Mouse (Mus musculus) MN1 (cell line): ENCODE results near the gene Sowahb.
A peak's percentile ranks its signal among the peaks of the same experiment; 100 is the strongest.

Experiments
- DNase-seq: peaks from one replicate; pipeline ENCODE4 v3.0.0-alpha.2; 2016; ENCODE audit warnings: low spot score

Sowahb gene

DNA sequence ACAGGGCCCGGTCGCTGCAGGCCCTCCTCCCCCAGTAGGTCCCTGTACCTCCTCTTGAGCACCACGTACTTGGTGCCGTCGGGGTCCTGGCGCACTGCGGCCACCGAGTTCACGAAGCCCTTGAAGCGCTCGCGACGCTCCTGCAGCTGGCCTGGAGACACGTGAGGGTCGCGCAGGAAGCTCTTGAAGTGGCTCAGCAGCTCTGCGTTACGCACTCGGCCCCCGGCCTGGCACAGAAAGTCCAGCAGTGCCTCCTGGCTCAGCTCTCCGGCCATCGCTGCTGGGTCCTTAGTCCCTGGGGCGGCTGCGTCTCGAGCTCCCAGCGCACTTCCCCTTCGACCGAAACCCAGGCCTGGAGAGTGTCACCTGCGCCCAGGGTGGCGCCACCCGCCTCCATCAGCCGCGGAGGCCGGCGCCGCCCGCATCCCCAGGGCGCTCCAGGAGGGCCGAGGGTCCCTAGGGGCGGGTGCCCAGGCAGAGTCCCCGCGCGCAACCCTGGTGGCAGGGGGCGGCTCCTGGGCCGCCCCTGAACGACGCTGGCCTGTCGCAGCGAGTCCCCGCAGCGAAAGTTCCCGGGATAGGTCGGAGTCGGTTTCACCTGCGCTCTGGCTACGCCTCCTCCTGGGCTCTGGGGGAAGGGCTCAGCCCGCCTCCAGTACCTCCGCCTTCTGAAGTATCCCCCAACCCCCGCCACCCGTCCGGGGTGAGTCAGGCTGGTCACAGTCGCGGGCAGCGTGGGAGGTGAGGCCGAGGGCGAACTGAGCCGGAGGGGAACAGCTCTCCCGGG is at the start of gene Sowahb:
TSS of gene Sowahb (minus strand) at position 439 of the 787 bp plus-strand sequence.
- DNase-seq = no peak

DNA sequence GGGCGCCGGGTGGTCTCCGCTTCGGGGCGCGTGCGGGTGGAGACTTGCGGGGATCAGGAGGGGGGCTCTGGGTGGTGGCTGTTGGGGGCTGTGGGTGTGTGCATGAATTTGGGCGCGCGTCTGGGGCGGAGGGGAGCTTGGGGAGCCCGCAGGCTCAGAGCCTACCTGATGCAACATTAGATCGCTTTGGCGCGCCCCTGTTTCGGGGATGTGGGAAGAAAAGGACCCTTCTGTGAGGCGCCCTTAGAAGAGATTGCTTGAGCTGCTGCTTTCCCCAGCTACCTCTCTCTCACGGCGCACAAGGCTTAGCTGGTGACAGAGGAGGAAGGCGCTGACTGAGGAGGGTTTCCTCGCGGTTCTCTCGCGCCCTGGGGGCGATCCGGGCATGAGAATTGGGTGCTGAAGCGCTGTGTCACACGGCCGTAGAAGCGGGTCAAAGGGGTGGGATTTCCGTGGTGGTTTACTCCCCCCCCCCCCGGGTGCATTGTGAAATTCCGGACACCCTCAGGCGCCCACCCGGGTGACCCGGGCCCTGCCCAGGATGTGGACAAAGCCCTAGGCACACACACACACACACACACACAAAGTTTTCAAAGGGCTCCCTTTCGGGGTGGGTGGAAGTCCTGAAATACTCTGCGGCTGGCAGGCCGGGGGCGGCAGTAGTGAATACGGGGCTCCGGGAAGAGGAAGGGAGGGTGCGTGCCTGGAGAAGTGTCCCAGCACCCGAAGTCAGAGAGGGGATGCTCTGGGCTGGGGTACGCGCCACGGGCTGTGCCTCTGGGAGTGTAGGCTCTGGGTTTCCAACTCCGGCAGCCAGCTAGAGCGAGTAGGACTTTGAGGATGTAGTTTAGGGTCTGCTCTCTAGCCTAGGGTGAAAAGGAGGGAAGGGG is 49.1 kb upstream of the Sowahb start:
- DNase-seq = peak; percentile 60

DNA sequence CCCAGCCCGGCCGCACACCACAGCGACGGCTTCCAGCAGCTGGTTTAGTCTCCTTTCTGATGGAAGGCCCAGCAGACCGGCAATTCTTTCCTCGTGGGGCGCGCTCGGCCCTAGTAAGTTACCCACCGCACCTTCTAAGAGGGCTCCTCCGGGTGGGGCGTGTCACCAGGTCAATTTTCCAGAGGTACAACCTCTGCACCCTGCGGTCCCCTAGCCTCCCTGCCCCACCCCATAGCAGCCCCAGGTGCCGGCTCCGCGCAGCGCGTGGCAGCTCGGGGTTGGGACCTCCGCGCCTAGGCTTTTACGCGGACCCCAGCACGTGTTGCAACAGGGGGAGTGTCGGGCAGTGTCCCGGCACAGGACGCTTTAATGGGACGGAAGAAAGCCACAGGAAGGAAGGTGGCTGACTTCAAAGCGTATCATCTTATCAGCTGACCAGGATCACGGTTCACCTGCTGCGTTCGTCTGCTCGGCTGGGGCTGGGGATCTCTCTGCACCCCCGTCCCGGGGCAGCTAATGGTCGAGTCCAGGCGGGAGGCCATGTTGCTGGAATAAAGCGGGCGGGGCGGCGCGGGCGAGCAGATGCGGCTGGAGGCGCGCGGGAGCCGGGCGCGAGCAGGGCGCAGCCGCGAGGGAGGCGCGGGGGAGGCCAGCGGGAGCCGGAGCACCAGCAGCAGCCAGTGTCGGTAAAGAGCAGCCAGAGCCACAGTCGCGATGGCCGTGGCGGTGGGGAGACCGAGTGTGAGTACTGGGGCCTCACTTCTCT is 48.2 kb upstream of the Sowahb start, which contains the start of gene Sept11:
TSS of gene Sept11 (plus strand) at position 581 of the 766 bp plus-strand sequence.
- DNase-seq = peak; percentile 93

DNA sequence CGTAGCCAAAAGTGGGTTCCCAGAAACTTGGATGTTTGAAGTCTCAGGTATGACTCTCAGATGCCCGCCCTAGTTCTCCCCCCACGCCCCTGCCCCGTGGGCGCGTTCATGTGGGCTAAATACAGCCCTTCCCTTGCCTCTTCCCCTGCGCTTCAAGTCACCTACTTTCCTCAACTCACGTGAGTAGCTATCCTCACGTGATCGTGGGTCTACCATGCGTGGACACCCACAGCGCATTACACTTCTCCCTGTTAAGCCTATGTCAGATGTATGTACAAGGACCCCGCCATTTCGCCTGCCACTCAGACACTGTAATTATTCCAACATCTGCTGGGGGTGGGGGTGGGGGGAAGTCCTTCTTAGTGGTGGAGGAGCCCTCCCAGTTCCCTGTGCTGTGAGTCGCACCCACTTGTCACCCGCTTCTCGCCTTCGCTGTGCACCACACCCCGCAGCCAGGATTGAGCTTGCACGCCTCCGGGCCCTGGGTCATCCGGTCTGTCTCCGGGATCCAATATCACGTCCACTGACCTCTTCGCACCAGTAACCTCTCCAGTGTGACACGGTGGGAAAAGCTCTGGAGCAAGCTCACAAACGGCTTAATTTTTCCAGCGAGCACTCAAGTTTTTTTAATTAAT is 47.4 kb upstream of the Sowahb start:
- peak; percentile 34 for DNase-seq

DNA sequence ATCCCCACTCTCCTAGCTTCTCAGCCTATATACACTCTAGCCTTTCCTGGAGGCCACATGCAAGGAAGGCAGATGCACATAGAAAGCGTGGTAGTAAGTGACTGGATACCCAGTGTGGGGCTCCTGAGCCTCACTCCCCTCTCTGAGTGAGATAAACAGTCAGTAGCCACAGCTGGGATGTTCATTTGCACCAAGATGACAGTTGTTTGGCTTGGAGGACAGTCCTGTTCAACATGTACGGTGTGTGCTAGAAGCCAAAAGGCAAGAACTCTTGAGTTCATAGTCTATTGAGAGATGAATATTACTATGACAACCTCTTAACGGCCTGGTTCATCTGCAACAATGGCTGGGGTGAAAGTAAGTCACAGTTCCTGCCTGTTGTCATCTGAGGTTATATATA is 46.4 kb upstream of the Sowahb start:
- no peak for DNase-seq

DNA sequence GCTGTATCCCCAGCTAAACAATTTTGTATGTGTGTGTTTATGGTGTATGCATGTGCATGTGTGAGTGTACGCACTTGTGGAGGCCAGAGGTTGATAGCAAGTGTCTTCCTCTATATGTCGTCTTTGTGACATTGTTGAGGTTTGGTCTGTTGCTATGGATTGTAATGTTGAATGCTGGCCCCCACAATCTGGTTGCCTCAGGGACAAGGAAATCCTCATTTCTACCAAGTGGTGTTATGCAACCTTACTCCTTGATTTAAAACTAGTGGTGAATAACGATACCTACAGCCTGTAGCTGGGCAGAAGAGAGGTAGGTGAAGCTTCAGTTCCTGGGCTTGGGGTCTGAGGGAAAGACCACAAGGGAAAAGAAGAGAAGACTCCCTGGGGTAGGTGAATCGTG is 41.1 kb upstream of the Sowahb start:
- no peak for DNase-seq

DNA sequence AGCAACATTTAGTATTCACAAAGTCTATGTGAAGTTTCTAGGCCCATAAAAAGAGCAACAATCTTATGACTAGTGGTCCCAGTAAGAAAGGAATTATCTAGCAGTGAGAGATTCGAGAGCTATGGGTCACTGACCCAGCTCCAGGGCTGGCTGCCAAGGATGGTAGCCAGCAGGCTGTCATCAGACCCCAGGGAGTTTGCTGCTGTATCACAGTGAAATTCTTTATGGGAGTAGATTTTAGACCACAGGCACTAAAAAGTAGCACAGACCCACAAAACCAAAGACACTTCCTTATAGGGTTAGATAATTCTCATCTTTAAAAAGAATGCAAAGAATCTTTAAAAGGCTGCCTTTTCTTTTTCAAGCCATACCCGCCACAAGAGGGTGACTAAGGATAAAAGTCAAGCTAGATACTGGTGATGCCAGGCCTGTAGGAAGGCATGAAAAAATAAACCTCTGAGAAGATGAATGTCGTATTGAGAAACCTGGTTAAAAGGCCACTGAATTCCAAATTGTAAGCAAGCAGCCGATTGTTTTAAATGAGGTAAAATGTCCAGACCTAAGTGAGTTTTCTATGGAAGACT is 40.3 kb upstream of the Sowahb start:
- DNase-seq = no peak

DNA sequence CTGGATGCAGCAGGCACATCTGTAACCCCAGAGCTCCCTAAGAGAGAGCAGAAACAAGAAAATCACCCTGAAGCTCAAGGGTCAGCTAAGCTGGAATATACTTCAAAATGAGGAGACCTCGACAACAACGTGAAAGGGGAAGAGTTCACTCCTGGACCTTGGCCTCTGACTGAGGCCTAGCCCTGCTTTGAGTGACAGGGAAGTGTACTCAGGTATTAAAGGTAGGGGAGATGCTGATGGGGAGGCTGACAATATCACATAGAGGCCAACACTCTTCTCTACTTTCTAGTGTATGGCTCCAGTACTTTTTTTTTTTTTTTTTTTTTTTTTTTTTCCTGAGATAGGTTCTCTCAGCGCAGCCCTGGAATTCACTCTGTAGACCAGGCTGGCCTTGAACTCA is 34.8 kb upstream of the Sowahb start:
- DNase-seq = no peak

DNA sequence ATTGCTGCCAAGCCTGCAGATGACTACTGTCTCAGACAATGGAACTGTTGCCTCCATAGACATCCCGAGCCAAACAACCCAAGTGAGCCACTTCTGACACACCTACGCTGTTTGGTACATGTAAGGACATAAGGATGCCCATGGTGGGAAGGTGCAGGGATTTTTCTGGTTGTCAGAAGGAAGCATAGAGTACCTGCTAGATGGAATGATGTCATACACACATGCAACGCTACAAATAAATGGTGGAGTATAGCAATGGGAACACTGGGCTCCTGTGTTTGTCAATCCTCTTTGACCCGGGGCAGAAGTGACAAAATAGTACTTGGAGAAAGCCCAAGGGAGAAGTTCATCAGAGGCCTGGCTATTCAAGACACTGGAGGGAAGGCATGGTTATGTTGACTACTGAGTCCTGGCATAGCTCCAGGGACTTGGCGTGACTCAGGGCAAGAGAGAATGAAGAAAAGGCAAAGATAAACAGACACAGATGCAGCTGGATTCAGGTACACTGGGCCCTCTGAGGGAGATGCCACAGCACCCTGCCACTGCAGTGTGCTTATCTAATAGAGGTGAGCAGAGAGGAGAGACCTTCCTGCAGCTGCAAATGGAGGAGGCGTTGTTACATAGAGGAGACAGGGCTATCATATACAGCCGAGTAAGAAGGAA is 33.0 kb upstream of the Sowahb start:
- DNase-seq = no peak

DNA sequence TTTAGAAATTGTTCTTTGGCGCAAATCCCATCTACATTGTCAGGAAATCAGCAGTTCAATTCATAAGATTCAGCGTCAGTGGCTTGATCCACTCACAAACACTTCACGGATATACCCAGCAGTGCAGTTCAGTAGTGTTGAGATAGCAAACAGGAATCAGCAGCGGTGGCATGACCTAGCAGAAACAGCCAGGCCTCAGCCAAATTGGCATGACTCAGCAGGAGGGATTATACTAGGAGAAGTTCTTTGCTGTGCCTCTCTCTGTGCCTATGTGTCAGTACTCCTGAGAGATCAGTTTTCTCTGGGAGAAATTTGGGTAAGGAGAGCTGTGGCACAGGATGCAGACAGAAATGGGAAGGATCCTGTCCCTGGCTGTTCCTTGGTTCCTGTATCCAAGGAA is 16.0 kb upstream of the Sowahb start:
- DNase-seq = no peak

DNA sequence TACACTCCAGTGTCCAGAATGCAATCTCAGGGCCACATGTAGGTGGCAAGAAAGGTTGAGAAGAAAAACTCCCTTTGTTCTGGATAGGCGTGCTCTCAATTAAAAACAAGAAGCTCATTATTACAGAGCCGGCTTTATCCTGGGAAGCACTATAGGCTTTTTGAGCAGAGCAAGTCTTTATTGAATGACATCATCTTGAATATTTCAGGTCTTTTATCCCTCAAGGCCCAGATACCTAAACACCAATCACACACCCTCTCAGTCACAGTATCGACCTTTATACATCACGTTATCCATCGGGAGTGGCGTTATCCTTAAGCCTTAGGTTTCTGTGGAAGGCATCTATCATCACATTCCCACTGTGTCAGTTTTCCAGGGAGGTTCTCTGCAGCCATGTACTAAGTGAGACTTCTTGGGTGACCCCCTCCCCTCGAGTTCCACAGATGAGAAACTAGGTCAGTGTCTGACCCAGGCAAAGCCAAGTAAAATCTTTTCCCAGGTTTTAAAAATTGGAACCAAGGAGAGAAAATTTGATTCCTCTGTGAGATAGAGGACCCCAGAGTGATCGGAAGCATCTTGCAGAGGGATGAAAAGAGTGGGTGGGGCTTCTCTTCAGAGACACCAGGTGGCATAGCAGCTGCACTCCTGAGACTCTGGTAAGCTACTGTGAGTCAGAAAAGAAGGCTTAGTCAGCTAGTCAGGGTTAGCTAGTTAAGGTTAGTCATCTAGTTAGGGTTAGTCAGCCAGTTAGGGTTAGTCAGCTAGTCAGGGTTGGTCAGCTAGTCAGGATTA is 9.0 kb upstream of the Sowahb start:
- DNase-seq = no peak

DNA sequence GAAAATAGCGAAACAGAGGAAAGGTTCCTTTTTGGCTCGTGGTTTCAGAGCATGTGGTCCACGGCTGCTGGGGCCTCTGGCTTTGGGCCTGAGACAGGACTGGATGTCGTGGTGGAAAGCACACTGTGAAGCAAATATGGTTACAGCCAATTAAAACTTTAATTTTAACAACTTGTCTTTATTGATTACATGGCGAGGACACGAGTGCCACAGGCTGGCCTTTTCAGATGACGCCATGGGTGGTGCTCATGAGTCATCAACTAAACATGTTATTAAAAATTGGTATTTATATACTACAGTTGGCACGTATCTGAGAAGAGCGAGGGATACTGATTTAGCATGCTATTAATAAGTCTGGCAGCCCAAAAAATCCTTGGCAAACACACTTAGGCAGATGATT is 7.1 kb upstream of the Sowahb start:
- DNase-seq = no peak

DNA sequence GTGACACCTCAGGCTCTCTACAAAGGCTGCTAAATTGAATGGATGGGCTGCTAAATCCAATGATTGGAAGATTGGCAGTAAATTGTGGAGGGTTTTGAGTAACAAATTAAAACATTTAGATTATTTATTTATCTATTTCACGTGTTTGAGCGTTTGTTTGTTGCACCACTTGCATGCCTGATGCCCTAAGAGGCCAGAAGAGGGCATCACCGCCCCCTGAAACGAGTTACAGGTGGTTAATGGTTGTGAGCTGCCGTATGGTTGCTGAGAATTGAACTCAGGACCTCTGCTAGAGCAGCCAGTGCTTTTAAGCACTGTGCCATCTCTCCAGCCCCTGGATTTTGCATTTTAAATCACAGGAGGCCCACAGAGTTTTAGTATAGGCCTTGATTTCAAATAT is 6.2 kb upstream of the Sowahb start:
- DNase-seq = no peak

DNA sequence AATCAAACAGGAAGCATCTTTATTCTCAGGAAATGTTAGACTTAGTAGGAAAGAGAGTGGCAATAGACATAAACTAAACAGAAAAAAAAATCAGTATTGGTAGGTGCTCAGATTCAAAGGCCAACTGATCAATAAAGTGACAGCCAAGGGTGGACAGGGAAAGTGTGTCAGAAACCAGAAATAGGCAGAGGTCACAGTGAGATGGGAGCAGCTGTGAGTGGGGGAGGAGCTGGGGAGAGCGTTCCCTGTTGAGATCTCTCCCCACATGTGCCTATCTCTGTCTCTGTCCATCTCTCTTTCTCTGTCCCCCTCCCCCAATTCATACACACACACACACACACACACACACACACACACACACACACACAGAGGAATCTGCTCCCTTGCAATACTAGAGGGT is 5.1 kb upstream of the Sowahb start:
- DNase-seq = no peak

DNA sequence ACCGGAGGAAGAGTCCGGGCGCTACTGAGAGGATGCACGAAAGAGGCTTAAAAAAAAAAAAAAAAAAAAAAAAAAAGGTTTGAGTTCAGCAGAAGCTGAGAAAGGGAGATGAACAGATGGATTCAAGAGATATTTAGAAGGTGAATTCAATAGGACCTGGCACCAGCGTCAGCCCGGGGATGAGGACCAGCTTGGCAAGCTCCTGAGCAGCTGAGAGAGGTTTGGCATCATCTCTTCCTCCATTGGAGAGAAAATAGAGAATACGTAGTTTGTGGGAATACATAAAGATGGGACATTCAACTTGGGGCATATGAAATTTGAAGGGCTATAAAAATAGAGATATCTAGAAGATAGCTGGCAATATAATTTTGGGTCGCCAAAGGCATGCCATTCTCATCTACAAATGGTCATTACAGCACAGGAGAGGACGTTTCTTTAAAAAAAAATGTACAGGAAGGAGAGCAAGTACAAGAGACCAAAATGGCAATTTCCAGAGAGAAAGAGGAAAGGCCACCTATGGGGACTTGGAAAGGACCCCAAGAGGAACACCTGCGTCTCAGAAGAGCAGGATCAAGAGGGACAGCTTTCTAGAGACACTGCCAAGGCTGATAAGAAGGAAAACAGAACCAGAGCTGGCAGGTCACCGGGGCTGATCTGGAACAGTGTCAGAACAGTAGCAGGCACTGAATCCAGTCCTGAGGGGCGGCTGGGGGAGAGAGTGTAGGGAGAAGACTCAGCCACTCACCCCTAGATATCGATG is 3.8 kb upstream of the Sowahb start:
- no peak for DNase-seq

DNA sequence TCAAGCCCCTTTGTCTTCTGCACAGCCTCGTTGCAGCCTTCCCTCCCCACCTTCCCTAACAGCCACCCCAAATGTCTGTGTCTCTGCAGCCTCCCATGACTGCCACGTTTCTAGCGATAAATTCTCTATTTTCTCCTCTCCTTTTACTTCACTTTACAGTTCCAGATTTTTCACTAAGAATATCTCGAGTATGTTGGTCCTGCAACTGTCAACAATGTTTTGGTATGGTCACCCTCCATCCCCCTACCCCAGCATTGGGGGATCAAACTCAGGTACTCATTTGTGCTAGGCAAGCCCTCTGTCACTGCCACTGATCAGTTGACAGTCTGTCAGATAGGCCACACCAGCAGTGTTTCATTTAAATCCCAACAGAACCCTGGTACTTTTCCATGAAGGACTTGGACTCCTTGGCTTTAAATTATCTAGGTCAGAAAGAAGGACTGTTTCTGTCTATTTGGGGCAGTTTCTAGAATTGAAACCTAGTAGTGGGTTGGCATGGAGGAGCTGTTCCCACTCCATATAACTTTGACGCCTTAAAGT is 1.6 kb upstream of the Sowahb start:
- no peak for DNase-seq

DNA sequence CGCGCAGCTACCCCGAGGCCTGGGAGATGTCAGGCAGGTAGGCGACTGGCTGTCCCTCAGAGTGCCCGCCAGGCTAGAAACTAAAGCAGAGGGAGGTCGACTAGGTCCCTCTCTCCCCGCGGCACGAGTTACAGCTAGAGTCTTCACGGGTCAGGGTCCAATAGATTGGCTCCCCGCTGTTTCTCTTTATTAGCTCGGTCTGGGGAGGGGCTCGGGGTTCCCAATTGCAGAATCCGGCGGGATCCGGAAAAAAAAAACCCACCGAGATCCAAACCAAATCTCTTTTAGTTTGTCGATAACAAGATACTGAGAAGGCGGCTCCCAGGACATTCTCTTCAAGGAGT is 521 bp upstream of the Sowahb start:
- DNase-seq = no peak

DNA sequence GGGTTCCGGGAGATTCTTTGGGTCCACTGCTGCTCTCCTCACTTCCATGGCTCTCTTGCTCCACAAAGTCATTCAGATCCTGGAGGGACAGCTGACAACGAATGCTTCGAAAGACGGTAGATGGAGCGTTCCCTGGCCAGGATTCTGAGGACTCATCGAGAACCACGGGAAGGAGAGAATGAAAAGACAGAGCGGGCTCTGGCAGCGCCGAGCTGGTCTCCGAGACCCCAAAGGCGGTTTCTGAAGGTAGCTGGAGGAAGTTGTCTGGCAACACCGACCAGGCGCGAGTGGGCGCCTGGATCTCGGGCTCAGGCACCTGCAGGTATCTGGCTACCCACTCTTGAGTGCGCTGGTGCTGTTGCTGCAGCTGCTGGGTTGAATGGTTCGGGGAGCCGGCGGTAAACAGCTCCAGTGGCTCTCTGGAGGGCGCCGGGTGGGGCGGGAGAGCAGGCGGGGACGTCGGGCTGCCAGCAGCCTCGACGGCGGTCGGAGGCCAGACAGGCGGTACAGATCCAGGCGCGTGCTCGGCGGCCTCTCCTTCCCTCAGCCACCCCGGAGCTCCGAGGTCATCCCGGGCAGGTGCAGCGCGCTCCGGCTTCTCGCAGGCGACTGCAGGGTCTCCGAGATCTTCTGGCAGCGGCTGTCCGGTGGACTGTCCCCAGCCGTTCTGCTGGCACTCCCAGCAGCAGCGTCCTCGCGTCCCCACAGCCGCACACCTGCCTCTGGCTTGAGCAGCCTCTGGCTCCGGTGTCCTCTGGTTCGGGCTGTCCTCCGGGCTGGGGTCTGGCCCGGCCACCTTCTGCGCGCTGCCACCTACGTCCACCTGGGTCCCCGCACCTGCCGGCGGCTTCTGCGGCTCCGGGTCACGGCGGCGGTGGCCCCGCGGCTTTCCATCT is 886 bp downstream of the Sowahb start:
- no peak for DNase-seq
